Mouse (Mus musculus) midbrain, postnatal 0 days (tissue): Measurements from ENCODE around the gene Tmem233. TPM values are rescaled to one million over a fixed set of nuclear protein-coding genes. Genes with fewer than 3 reads are reported as not detected.

Source experiments
- ATAC-seq: fragments of 200-750 bp; cut with Nextera tagmentation; 2 replicates; pipeline ENCODE4 v1.8.0; 2017; ENCODE audit warnings: moderate number of reproducible peaks, mild to moderate bottlenecking, moderate TSS enrichment, moderate library complexity; ENCODE audit not compliant: low FRiP score
- DNase-seq: peaks from one replicate; pipeline ENCODE4 v3.0.0-alpha.2; 2015; ENCODE audit warnings: low spot score
- H3K27ac ChIP-seq: fragments of 300-500 bp; sonication (generic); 2 replicates; pipeline ENCODE4 v1.5.1; 2014; ENCODE audit warnings: low read depth, mild to moderate bottlenecking, low read length, mixed read lengths
- H3K27me3 ChIP-seq: fragments of 300-500 bp; sonication (generic); 2 replicates; pipeline ENCODE4 v1.6.1; 2014; ENCODE audit warnings: low read length, control low read depth, mixed read lengths; ENCODE audit not compliant: insufficient read depth
- H3K36me3 ChIP-seq: fragments of 300-500 bp; sonication (generic); 2 replicates; pipeline ENCODE4 v1.6.1; 2014; ENCODE audit warnings: low read length, control low read depth, mixed read lengths; ENCODE audit not compliant: insufficient read depth
- H3K4me1 ChIP-seq: fragments of 300-500 bp; sonication (generic); 2 replicates; pipeline ENCODE4 v1.6.1; 2014; ENCODE audit warnings: mild to moderate bottlenecking, control low read depth, antibody characterized with exemption, low read length, mixed read lengths; ENCODE audit not compliant: insufficient read depth
- H3K4me2 ChIP-seq: fragments of 300-500 bp; sonication (generic); 2 replicates; pipeline ENCODE4 v1.6.1; 2014; ENCODE audit warnings: low read depth, mild to moderate bottlenecking, low read length, mixed read lengths; ENCODE audit not compliant: poor library complexity, severe bottlenecking
- H3K4me3 ChIP-seq: fragments of 300-500 bp; sonication (generic); 2 replicates; pipeline ENCODE4 v1.5.1; 2014; ENCODE audit warnings: low read depth, mild to moderate bottlenecking, low read length, moderate library complexity
- H3K9ac ChIP-seq: fragments of 300-500 bp; sonication (generic); replicated peaks from 2 replicates; pipeline ENCODE4 v1.6.1; 2014; ENCODE audit warnings: mild to moderate bottlenecking, low read length, moderate library complexity, mixed read lengths; ENCODE audit not compliant: poor library complexity, severe bottlenecking
- H3K9me3 ChIP-seq: fragments of 300-500 bp; sonication (generic); 2 replicates; pipeline ENCODE4 v1.6.1; 2016; ENCODE audit warnings: low read length, control low read depth
- CTCF ChIP-seq: IDR thresholded peaks from 2 replicates; pipeline ENCODE4 v1.5.1; 2016; ENCODE audit warnings: antibody characterized with exemption, mild to moderate bottlenecking
- WGBS: fragments of 180-500 bp; shearing (Covaris S2); extraction: QIAGEN DNeasy Blood & Tissue Kit; methylation state at CpG from one replicate; pipeline ENCODE4 v1.1.7; 2014; 5-methylcytosine and 5-hydroxymethylcytosine counted together
- polyA plus RNA-seq: library from polyadenylated mRNA; unstranded; fragments of >200 nt; fragmentation: Nextera tagmentation; extraction: Ambion mirVana; gene quantifications from 2 replicates; pipeline ENCODE4 v1.2.1, GENCODE M21; 2015
- total RNA-seq: library from RNA; depleted of rRNA; stranded (reverse); fragments of >200 nt; gene quantifications from 2 replicates; pipeline ENCODE4 v1.2.3, GENCODE M21; 2014; rRNA removed

Gene Tmem233
- not detected in 2 replicates for total RNA-seq
- not detected in 2 replicates for polyA plus RNA-seq

DNA sequence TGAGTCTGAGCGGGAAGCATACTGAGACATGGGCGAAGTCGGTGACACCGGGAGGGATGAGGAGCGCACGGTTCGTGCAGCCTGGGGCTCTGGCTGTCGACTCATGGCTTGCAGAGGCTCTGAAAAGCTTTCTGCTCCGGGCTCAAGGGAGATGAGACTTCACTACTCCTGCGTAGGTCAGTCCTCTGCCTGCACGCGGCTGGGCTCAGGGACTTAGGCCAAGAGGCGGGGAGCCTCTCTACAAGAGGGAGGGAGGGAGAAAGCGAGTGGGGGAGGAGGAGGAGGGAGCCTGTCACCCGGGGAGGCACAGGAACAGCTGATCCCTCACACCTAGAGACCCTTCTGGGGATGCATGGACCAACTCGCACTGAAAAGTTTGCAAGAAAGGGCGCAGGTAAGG, at the start of gene Tmem233:
Gene Tmem233 (minus strand): TSS at position 164 of the 400 bp plus-strand sequence.
- TF ChIP-seq CTCF: no peak
- DNase-seq: no peak
- Histone ChIP-seq H3K4me2 (0 out of 2 replicates have a peak within 1 kb of the TSS, but pooled peaks have one; percentile 16), H3K27ac (no peak within 1 kb of the TSS), H3K9me3 (no peaks in the 10 kb centered on the region), H3K36me3 (no peaks in the 10 kb centered on the region), H3K9ac (no peak within 1 kb of the TSS), H3K27me3 (peaks cover 16% of the 10 kb centered on the region), H3K4me1 (0 out of 2 replicates have a peak, but pooled peaks cover 2% of the 10 kb centered on the region), H3K4me3 (no peak within 1 kb of the TSS)
- ATAC-seq: no peak
- 10% methylated on average over 17 of the region's 17 CpGs for WGBS

DNA sequence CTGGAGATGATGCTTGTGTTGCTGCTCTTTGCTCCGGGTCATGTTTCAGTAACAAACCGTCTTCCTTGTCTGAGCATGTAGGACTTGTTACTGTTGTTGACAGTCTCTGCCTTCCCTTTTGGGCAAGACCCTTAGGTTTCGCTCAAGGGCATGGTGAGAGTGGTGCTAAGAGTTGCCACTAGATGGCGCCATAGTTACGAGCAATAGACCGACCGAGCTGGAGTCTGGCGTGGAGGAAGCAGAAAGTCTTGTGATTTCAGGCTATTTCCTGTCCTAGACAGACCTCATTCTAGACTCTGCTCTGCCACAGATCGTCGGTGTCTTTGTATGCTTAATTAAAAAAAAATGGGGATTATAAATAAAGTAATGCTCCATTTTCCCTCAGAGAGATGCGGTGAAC, 40.3 kb upstream of the Tmem233 start:
- no peak overlapping the region for H3K4me2 ChIP-seq
- H3K4me3 ChIP-seq: no peak overlapping the region
- H3K9me3 ChIP-seq: no peaks in the 10 kb centered on the region
- peak; percentile 99 for TF ChIP-seq CTCF
- H3K27me3 ChIP-seq: 0 out of 2 replicates have a peak, but pooled peaks cover 3% of the 10 kb centered on the region
- peak; percentile 92 for DNase-seq
- WGBS: 9% methylated on average over 11 of the region's 11 CpGs
- H3K27ac ChIP-seq: no peak overlapping the region
- no peak overlapping the region for H3K9ac ChIP-seq
- no peaks in the 10 kb centered on the region for H3K4me1 ChIP-seq
- H3K36me3 ChIP-seq: no peaks in the 10 kb centered on the region
- peak; percentile 56; the same call in 1 of the 2 replicates for ATAC-seq

DNA sequence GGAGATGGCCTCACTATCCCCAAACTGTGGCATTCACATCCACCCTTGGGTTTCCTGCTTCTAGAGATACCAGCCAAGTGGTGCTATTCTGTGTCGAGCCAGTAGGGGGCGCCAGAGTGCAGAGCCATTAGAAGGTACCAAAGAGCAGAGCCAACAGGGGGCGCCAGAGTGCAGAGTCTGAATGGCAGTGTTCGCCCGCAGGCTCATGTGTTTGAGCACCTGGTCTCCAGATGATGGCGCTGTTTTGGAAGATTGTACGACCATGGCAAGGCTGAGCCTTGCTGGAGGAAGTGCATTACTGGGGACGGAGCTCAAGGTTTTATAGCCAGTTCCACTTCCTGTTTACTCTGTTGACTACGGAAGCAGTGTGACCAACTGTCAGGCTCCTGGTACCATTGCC, 33.5 kb upstream of the Tmem233 start:
- Histone ChIP-seq H3K4me1 (no peaks in the 10 kb centered on the region), H3K27ac (no peak overlapping the region), H3K4me2 (no peak overlapping the region), H3K9ac (no peak overlapping the region), H3K4me3 (no peak overlapping the region), H3K9me3 (no peaks in the 10 kb centered on the region), H3K27me3 (no peaks in the 10 kb centered on the region), H3K36me3 (no peaks in the 10 kb centered on the region)
- peak; percentile 66 for DNase-seq
- ATAC-seq: no peak
- peak; percentile 88 for TF ChIP-seq CTCF
- WGBS: 49% methylated on average over 9 of the region's 9 CpGs

DNA sequence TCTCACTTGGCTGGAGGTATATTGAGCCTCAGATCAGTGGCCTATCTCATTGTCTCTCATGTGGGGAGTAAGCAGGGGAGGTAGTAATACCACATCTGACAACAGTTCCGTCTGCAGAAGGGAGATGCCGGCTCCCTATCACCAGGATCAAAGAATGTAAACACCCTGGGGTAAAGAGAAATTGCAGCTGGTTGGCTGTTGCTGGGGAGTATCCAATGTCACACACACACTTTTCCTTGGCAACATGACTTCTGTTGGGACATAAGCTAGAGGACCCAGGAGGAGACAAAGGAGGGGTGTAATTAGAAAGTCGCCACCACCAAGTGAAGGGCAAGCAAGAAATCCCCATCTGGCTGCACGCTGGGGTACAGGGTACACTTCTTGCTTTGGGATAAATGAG, 33.1 kb upstream of the Tmem233 start:
- no peak for TF ChIP-seq CTCF
- no peak overlapping the region for H3K27ac ChIP-seq
- no peak for DNase-seq
- 62% methylated on average over 4 of the region's 4 CpGs for WGBS
- H3K27me3 ChIP-seq: no peaks in the 10 kb centered on the region
- no peak overlapping the region for H3K9ac ChIP-seq
- H3K9me3 ChIP-seq: no peaks in the 10 kb centered on the region
- H3K36me3 ChIP-seq: no peaks in the 10 kb centered on the region
- H3K4me3 ChIP-seq: no peak overlapping the region
- no peak for ATAC-seq
- no peak overlapping the region for H3K4me2 ChIP-seq
- no peaks in the 10 kb centered on the region for H3K4me1 ChIP-seq

DNA sequence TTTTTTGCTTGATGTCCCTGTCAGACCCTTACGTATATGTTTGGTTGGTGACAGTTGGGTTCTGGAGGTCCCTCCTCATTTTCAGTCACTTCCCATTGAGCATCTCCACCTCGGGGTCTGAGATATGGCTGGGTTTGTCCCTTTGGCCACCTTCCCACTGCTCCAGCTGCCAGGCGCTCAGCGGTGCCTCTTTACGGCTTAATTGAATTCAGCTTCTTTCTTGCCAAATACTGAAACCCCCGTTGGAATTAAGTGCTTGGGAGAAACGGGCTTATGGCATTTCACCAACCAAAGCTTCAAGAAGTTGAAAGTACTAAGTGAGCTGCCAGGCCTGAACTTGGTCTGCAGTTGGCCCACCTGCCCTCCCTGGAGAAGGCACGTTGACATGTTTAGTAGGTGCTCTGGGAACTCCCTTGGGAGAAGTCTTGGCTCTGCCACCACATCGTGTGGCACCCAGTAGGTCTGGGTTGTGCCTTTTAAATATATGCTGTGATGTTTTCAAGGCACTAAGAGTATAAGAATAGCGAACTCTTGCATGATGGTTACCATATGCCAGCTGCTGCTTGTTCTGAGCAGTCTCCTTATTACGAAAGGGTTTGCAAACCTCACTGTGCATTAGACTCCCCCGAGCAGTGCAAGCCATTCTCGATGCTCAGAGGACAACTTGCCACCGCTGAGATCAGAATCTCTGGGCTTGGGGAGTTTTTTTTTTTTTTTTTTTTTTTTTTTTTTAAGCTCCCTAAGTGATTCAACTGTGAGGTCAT, 32.2 kb upstream of the Tmem233 start:
- ATAC-seq (no peak), DNase-seq (peak; percentile 82)
- no peaks in the 10 kb centered on the region for H3K9me3 ChIP-seq
- no peaks in the 10 kb centered on the region for H3K36me3 ChIP-seq
- H3K4me1 ChIP-seq: no peaks in the 10 kb centered on the region
- WGBS: 61% methylated on average over 14 of the region's 14 CpGs
- no peak for TF ChIP-seq CTCF
- H3K27me3 ChIP-seq: no peaks in the 10 kb centered on the region
- H3K9ac ChIP-seq: no peak overlapping the region
- no peak overlapping the region for H3K27ac ChIP-seq
- H3K4me3 ChIP-seq: no peak overlapping the region
- no peak overlapping the region for H3K4me2 ChIP-seq

DNA sequence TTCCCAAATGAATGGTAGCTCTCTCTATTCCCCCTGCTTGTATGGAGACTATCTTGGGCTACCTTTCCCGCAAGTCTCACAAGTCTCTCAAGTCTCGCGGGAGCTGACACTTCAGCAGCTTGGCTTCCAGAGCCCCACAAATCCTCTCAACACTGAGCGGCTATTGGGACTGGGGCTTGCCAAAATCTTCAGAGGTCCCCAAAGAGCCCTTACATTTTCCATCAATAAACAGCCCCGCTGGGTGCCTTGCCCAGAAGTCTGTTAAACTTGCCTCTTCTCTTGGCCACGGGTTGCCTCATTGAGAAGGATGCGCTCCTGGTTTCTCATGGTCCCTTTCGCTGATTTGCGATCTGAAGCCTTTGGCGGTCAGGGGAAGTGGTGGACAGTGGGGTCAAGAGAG, 25.6 kb upstream of the Tmem233 start:
- Histone ChIP-seq H3K36me3 (no peaks in the 10 kb centered on the region), H3K4me1 (no peaks in the 10 kb centered on the region), H3K27me3 (no peaks in the 10 kb centered on the region), H3K9ac (no peak overlapping the region), H3K4me2 (no peak overlapping the region), H3K9me3 (no peaks in the 10 kb centered on the region), H3K27ac (no peak overlapping the region), H3K4me3 (no peak overlapping the region)
- 89% methylated on average over 10 of the region's 10 CpGs for WGBS
- no peak for TF ChIP-seq CTCF
- ATAC-seq (no peak), DNase-seq (no peak)
